Mouse (Mus musculus): ENCODE results near the gene A330070K13Rik.

DNA sequence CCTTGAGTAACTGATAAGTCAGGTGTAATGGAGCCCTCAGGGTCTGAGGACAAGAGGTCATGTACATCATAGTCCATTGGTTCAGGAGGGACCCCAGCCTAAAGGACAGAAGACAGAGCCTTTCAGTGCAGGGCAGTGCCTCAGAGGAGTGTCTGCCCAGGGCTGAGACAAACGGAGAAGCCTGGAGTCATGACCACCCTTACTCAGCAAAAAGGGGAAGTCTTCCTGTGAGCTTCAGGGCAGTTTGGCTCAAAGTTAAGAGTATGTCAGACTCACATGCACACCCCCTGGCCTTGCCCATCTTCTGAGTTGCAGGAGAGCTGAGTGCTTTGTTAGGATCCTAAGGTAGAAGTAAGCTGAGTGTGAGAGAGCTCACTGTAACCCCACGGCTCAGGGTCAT, 54.5 kb downstream of the A330070K13Rik start:
- TF ChIP-seq GATA1 (IDR thresholded peaks at IDR 0.05; ENCODE audit: borderline replicate concordance, low read length) (no peak), FLI1 (IDR thresholded peaks at IDR 0.05; ENCODE audit: low read length) (no peak)

Data from megakaryocyte, embryonic 14.5 days (primary cell).